Mouse (Mus musculus): ENCODE measurements around the gene Setdb2. TPM values are rescaled to one million over a fixed set of nuclear protein-coding genes. Genes with fewer than 3 reads are reported as not detected.
A peak's percentile ranks its signal among the peaks of the same experiment; 100 is the strongest.
"Not testable (repeated sequence)": the region's sequence is repeated elsewhere in the genome, so short reads cannot be mapped to it uniquely, and the experiment has no call there.

Setdb2 gene
- 1 to 10 TPM; 6.7 to 7.1 TPM for total RNA-seq (2021)
- long read RNA-seq, experiment 1, transcript Setdb2-205 (14 exons, 2,995 nt), result major isoform, 6 of 7 reads
- long read RNA-seq, experiment 1, partial matches to known transcripts, result 0 of 7 reads
- long read RNA-seq, experiment 1, other reads (novel, unspliced or antisense), result 1 of 7 reads
- long read RNA-seq, experiment 2, partial matches to known transcripts, result 1 of 7 reads
- long read RNA-seq, experiment 2, other reads (novel, unspliced or antisense), result 2 of 7 reads

- peak; percentile 91 to 94 for DNase-seq (ENCODE audit: low spot score in 2 of 2)
These were observed at the start of gene Setdb2, which contains the start of gene Cab39l for GRCm38 (mm10) chr14:59440558-59441471. Gene Setdb2 (minus strand): TSS chr14:59440884. Gene Cab39l (plus strand): TSS chr14:59440972.

GRCm38 (mm10) chr14:59485247-59485810 lies 44.6 kb upstream of the Setdb2 start:
- no peak for DNase-seq (ENCODE audit: low spot score in 2 of 2)

- DNase-seq (ENCODE audit: low spot score in 2 of 2), result peak; percentile 3 to 7
These were observed 38.0 kb upstream of the Setdb2 start for GRCm38 (mm10) chr14:59478699-59479098.

- no peak for DNase-seq (ENCODE audit: low spot score in 2 of 2)
These were observed 30.1 kb upstream of the Setdb2 start for GRCm38 (mm10) chr14:59470781-59471180.

GRCm38 (mm10) chr14:59467798-59468197 lies 27.1 kb upstream of the Setdb2 start:
- peak in 1 of 2 experiments; percentile 18 for DNase-seq (ENCODE audit: low spot score in 2 of 2)

GRCm38 (mm10) chr14:59466503-59466902 lies 25.8 kb upstream of the Setdb2 start:
- DNase-seq (ENCODE audit: low spot score in 2 of 2), result no peak

- DNase-seq (ENCODE audit: low spot score in 2 of 2), result no peak
These were observed 7.3 kb upstream of the Setdb2 start for GRCm38 (mm10) chr14:59447981-59448380.

GRCm38 (mm10) chr14:59445421-59445820 lies 4.7 kb upstream of the Setdb2 start:
- no peak for DNase-seq (ENCODE audit: low spot score in 2 of 2)

GRCm38 (mm10) chr14:59441472-59441805 lies 755 bp upstream of the Setdb2 start:
- no peak for DNase-seq (ENCODE audit: low spot score in 2 of 2)

- DNase-seq (ENCODE audit: low spot score in 2 of 2), result no peak
These were observed 645 bp downstream of the Setdb2 start for GRCm38 (mm10) chr14:59440039-59440438.

- DNase-seq (ENCODE audit: low spot score in 2 of 2), result no peak
These were observed 2.2 kb downstream of the Setdb2 start for GRCm38 (mm10) chr14:59438505-59438904.

- DNase-seq (ENCODE audit: low spot score in 2 of 2), result no peak
These were observed 3.3 kb downstream of the Setdb2 start for GRCm38 (mm10) chr14:59437398-59437797.

GRCm38 (mm10) chr14:59435206-59435605 lies 5.5 kb downstream of the Setdb2 start:
- DNase-seq (ENCODE audit: low spot score in 2 of 2), result no peak

- no peak for DNase-seq (ENCODE audit: low spot score in 2 of 2)
These were observed 6.8 kb downstream of the Setdb2 start for GRCm38 (mm10) chr14:59433902-59434301.

GRCm38 (mm10) chr14:59430556-59430955 lies 10.1 kb downstream of the Setdb2 start:
- no peak for DNase-seq (ENCODE audit: low spot score in 2 of 2)

GRCm38 (mm10) chr14:59422912-59423663 lies 17.6 kb downstream of the Setdb2 start:
- DNase-seq (ENCODE audit: low spot score in 2 of 2), result no peak

GRCm38 (mm10) chr14:59418171-59418570 lies 22.5 kb downstream of the Setdb2 start:
- DNase-seq (ENCODE audit: low spot score in 2 of 2), result no peak

- DNase-seq (ENCODE audit: low spot score in 2 of 2), result not testable (repeated sequence)
These were observed 25.7 kb downstream of the Setdb2 start for GRCm38 (mm10) chr14:59414979-59415378.

- DNase-seq (ENCODE audit: low spot score in 2 of 2), result no peak
These were observed 43.7 kb downstream of the Setdb2 start for GRCm38 (mm10) chr14:59396999-59397398.

- no peak for DNase-seq (ENCODE audit: low spot score in 2 of 2)
These were observed 45.4 kb downstream of the Setdb2 start, which contains the start of gene Phf11c for GRCm38 (mm10) chr14:59395281-59395680. Gene Phf11c (minus strand): TSS chr14:59395381.

GRCm38 (mm10) chr14:59390181-59390580 lies 50.5 kb downstream of the Setdb2 start:
- peak; percentile 19 to 35 for DNase-seq (ENCODE audit: low spot score in 2 of 2)

All from layer of hippocampus, postnatal 14 days (tissue).